Mouse (Mus musculus) skeletal muscle tissue, adult 2 months (tissue): ENCODE data around the gene Tecta.

Experiments used
- DNase-seq: peaks from one replicate; pipeline ENCODE4 v3.0.0-alpha.2; 2012; ENCODE audit warnings: low read depth, low spot score

The Tecta gene

DNA sequence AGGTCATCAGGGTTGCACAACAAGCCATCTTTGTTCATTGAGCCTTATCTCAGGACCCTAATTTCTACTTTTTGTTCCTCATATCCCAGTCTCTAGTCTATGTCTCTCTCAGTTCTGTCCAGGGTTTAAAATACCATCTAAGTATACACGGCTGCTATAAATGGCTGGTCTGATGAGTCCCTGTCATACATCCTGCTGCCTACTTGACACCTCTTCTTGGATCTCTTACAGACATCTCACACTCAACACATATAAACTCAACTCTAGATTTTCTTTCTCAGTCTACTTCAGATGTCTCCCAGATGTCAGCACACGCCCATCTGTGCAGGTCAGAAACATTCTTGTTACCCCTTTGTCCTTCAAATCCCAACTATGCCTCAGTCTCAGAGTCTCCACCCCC is 78.3 kb downstream of the Tecta start:
- no peak for DNase-seq

- no peak for DNase-seq
These were observed 79.1 kb downstream of the Tecta start for GRCm38 (mm10) chr9:42320616-42321015.

DNA sequence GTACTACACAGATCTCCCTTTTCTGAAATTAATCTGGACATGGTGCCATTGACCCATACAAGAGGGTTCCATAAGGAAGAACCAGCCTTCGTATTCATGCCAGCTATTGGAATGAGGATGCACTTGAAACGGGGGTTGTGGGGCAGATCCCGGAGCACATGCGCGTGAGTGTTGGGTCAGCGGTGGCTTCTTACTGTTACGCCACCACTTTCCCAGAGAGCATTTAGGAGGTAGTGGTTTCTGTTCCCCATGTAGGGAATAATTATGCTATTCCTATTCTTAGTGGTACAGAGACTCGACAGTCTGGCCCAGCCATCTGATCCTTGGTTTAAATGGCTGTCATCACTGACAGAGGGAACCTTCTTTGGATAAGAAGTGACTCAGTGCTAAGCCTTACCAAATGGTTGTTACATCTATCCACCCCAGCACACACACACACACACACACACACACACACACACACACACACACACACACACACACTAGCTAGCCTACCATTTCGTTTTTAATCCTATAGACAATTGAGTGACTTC is 81.2 kb downstream of the Tecta start:
- no peak for DNase-seq

- no peak for DNase-seq
These were observed 82.4 kb downstream of the Tecta start for GRCm38 (mm10) chr9:42317337-42317736.

- DNase-seq = no peak
These were observed 83.9 kb downstream of the Tecta start for GRCm38 (mm10) chr9:42315816-42316215.

DNA sequence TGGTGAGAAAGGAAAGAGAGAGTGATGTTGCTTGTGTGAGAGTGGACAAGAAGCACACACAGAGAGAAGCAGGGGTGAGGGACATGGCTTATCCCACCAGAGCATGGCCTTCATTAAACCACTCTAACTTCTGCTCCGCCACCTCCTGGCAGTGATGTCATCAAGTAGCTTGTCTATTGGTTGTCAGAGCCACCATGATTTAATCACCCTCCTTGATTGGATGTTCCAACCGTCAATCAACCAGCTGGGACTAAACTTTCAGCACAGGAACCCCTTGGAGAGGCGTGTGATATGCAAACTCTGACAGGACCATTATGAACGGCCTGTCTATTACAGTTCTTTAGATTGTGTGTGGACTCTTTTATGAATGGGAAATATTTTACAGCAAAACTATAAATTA is 84.8 kb downstream of the Tecta start:
- no peak for DNase-seq

DNA sequence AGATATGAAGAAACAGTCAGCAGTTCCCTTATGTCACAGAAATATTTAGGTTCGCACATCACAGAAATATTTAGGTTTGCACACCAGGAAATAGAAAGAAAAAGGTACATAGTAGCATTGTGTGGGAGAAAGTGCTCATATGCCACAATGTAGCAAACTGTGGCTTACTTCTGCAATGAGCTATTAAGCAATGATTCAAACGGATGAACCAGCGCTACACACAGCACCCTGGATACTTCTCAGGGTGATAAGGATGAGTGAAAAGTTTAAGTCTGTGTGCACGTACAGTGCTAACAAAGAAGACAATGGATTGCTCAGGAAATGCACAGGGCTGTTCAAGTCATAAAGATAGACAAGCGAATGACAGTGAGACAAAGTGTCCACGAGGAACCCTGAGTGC is 85.3 kb downstream of the Tecta start:
- DNase-seq = no peak

DNA sequence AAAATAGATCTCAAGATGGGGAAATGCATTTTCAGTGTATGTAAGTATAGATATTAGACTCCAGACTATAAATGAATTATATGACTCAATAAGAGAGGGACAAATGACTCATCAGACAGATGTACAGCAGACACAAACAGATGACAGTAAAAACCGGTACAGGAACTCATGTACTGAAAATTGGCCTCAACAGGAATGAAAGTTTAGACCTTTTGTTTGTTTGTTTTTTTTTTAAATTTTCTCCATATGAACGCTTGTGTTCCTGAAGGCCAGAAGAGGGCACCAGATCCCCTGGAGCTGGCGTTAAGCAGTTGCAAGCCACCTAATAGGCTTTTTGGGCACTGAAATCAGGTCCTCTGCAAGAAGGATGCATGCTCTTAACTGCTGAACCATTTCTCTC is 85.9 kb downstream of the Tecta start:
- no peak for DNase-seq

DNA sequence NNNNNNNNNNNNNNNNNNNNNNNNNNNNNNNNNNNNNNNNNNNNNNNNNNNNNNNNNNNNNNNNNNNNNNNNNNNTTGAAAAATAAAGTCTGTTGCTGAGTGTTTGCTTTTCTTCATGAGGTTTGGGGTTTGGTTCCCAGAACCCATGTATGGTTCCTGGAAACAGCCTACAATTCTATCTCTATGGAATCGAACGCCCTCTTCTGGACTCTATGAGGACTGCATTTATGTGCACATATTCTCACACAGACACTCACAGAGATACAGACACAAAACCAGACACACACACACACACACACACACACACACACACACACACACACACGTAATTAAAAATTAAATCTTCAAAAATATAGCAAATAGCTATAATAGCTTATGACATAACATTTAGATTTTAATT is 88.4 kb downstream of the Tecta start:
- DNase-seq = no peak

GRCm38 (mm10) chr9:42303894-42304293 is 95.8 kb downstream of the Tecta start:
- no peak for DNase-seq

- no peak for DNase-seq
These were observed 98.6 kb downstream of the Tecta start for GRCm38 (mm10) chr9:42301082-42301633.

DNA sequence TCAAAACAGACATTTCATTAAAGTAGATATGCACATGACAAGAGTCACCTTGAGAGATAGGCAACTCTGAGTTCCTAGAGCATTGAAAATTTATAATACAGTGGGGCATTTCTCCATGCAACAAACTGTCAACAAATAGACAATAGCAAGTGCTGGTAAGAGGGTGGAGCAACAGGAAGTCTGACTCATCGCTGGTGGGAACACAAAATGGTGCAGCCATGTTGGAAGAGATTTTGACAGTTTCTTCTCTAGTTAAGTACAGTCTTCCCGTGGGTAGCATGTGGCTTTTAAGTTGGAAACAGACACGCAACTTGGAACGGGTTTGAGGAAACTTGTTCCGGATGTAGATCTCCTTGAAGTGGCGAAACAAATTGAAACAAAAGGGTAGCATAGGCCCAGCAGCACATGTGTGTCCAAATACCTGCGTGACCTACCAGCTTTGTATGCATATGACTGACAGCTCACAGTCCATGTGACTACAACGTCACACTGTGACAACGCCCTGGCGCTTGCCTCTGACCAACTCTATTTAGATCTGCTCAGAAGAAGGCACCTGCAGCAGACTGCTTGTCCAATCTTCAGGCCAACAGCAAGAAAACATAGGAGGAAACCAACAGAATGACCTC is 103.3 kb downstream of the Tecta start:
- DNase-seq = no peak

DNA sequence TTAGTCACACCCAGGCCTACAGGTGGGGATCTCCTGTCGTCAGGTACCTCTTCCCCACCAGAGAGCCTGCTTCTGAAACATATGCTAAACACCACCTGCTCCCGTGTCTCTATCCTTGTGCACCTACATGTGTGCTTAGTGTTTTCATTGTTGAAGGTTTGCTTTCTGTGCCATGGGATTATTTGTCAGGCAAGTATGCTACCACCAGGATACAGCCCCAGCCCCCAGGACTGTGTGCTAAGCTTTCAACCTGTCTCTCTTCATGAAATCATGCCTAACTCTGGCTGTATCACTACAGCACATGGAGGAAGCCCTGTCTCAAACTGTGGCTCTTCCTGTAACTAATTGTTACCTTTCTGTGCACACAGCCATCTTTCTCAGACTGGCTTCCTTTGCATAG is 105.6 kb downstream of the Tecta start:
- DNase-seq = no peak

- DNase-seq = no peak
These were observed 106.1 kb downstream of the Tecta start for GRCm38 (mm10) chr9:42293596-42293995.

DNA sequence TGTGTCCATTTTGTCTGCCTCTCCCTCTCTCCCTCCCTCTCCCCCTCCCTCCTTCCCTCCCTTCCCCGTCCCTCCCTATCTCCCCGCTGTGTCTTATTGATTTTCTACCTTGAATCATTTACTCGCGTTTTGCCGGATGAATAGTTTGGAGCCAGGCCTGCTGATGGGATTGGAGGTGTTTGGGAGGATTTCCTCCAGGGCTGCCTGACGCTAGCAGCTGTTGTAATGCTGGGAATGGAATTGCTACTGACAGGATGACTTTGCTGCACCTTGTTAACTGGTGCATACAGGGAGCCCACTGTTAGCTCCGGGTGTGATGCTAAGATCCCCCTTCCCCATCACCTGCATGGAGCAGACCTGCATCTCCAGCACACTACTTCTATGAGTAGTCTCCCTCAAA is 106.7 kb downstream of the Tecta start:
- DNase-seq = no peak

DNA sequence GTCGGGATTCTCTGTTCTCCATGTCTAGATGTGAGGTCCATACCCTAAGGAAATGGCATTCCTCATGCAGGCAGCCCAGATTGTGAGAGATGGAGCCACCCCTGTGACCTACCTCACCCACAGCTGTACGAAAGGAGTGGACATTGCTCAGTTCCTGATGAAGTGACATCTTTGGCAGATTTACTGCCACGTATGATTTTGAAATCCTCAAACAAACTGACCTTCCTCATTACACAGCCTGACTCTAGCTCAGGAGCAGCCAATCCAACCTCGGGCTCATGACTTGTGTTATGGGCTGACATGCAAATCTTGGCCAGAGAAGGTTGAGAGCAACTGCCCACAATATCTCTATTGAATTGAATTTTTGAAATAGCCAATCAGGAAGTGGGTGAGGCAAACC is 120.1 kb downstream of the Tecta start:
- no peak for DNase-seq
